Mouse (Mus musculus): ENCODE measurements at regions not wholly inside any gene's neighbourhood (a gene's known extent, or its start where the extent isn't known, plus 50 kb on each side); places are given as distances from the start of the nearest gene placed in this dataset.
A peak's percentile ranks its signal among the peaks of the same experiment; 100 is the strongest.

GRCm38 (mm10) chr16:93202591-93202990 lies 376.6 kb upstream of the Runx1 start:
- no peak for TF ChIP-seq CTCF (IDR thresholded peaks at IDR 0.05; ENCODE audit: low read depth)
- no peak for ATAC-seq (replicated peaks; ENCODE audit: low FRiP score, low read depth)

GRCm38 (mm10) chr16:93197300-93197699 lies 371.4 kb upstream of the Runx1 start:
- no peaks in the 10 kb centered on the region for H3K4me1 ChIP-seq (replicated peaks; ENCODE audit: insufficient read depth, low read length)
- H3K9me3 ChIP-seq (replicated peaks; ENCODE audit: low read length), result no peaks in the 10 kb centered on the region
- no peak overlapping the region for H3K27ac ChIP-seq
- ATAC-seq (replicated peaks; ENCODE audit: low FRiP score, low read depth) (no peak), DNase-seq (ENCODE audit: low spot score) (no peak)
- H3K4me2 ChIP-seq (ENCODE audit: low read length), result no peak overlapping the region
- H3K27me3 ChIP-seq (ENCODE audit: insufficient read depth, low read length), result no peaks in the 10 kb centered on the region
- TF ChIP-seq CTCF (IDR thresholded peaks at IDR 0.05; ENCODE audit: low read depth), result no peak
- no peak overlapping the region for H3K9ac ChIP-seq (ENCODE audit: low read depth, low read length)
- 81% methylated on average over 8 of the region's 8 CpGs for WGBS
- H3K4me3 ChIP-seq (replicated peaks; ENCODE audit: low read depth, low read length), result no peak overlapping the region
- no peaks in the 10 kb centered on the region for H3K36me3 ChIP-seq (ENCODE audit: insufficient read depth, low read length)

More at GRCm38 (mm10) chr16:93202591-93202990, 376.6 kb upstream of the Runx1 start:
- H3K4me3 ChIP-seq (replicated peaks; ENCODE audit: low read depth, low read length), result no peak overlapping the region
- no peak overlapping the region for H3K27ac ChIP-seq
- H3K27me3 ChIP-seq (ENCODE audit: insufficient read depth, low read length), result 0 out of 2 replicates have a peak, but pooled peaks cover 3% of the 10 kb centered on the region
- no peaks in the 10 kb centered on the region for H3K9me3 ChIP-seq (replicated peaks; ENCODE audit: low read length)
- H3K4me1 ChIP-seq (replicated peaks; ENCODE audit: insufficient read depth, low read length), result no peaks in the 10 kb centered on the region
- no peak overlapping the region for H3K9ac ChIP-seq (ENCODE audit: low read depth, low read length)
- H3K36me3 ChIP-seq (ENCODE audit: insufficient read depth, low read length), result no peaks in the 10 kb centered on the region
- H3K4me2 ChIP-seq (ENCODE audit: low read length), result no peak overlapping the region
- DNase-seq (ENCODE audit: low spot score), result no peak

- H3K9me3 ChIP-seq (replicated peaks; ENCODE audit: low read length), result no peaks in the 10 kb centered on the region
- H3K27ac ChIP-seq, result no peak overlapping the region
- no peak overlapping the region for H3K4me3 ChIP-seq (replicated peaks; ENCODE audit: low read depth, low read length)
- H3K4me2 ChIP-seq (ENCODE audit: low read length), result no peak overlapping the region
- no peak overlapping the region for H3K9ac ChIP-seq (ENCODE audit: low read depth, low read length)
- DNase-seq (ENCODE audit: low spot score) (no peak), ATAC-seq (replicated peaks; ENCODE audit: low FRiP score, low read depth) (no peak)
- 72% methylated on average over 7 of the region's 7 CpGs for WGBS
- no peaks in the 10 kb centered on the region for H3K4me1 ChIP-seq (replicated peaks; ENCODE audit: insufficient read depth, low read length)
- TF ChIP-seq CTCF (IDR thresholded peaks at IDR 0.05; ENCODE audit: low read depth), result no peak
- H3K27me3 ChIP-seq (ENCODE audit: insufficient read depth, low read length), result no peaks in the 10 kb centered on the region
- no peaks in the 10 kb centered on the region for H3K36me3 ChIP-seq (ENCODE audit: insufficient read depth, low read length)
Measured at GRCm38 (mm10) chr16:93193921-93194481, 368.1 kb upstream of the Runx1 start.

GRCm38 (mm10) chr16:93193263-93193662 lies 367.3 kb upstream of the Runx1 start:
- no peak for TF ChIP-seq CTCF (IDR thresholded peaks at IDR 0.05; ENCODE audit: low read depth)
- Histone ChIP-seq H3K4me3 (replicated peaks; ENCODE audit: low read depth, low read length) (no peak overlapping the region), H3K36me3 (ENCODE audit: insufficient read depth, low read length) (no peaks in the 10 kb centered on the region), H3K4me2 (ENCODE audit: low read length) (no peak overlapping the region), H3K27ac (no peak overlapping the region), H3K27me3 (ENCODE audit: insufficient read depth, low read length) (no peaks in the 10 kb centered on the region), H3K9ac (ENCODE audit: low read depth, low read length) (no peak overlapping the region), H3K9me3 (replicated peaks; ENCODE audit: low read length) (no peaks in the 10 kb centered on the region), H3K4me1 (replicated peaks; ENCODE audit: insufficient read depth, low read length) (no peaks in the 10 kb centered on the region)
- ATAC-seq (replicated peaks; ENCODE audit: low FRiP score, low read depth) (no peak), DNase-seq (ENCODE audit: low spot score) (peak; percentile 19)
- WGBS, result 76% methylated on average over 6 of the region's 6 CpGs

GRCm38 (mm10) chr16:93192651-93193173 lies 366.8 kb upstream of the Runx1 start:
- Histone ChIP-seq H3K4me3 (replicated peaks; ENCODE audit: low read depth, low read length) (no peak overlapping the region), H3K9me3 (replicated peaks; ENCODE audit: low read length) (no peaks in the 10 kb centered on the region), H3K4me1 (replicated peaks; ENCODE audit: insufficient read depth, low read length) (no peaks in the 10 kb centered on the region), H3K4me2 (ENCODE audit: low read length) (no peak overlapping the region), H3K27ac (no peak overlapping the region), H3K9ac (ENCODE audit: low read depth, low read length) (no peak overlapping the region), H3K36me3 (ENCODE audit: insufficient read depth, low read length) (no peaks in the 10 kb centered on the region), H3K27me3 (ENCODE audit: insufficient read depth, low read length) (no peaks in the 10 kb centered on the region)
- no peak for DNase-seq (ENCODE audit: low spot score)
- ATAC-seq (replicated peaks; ENCODE audit: low FRiP score, low read depth), result no peak
- no peak for TF ChIP-seq CTCF (IDR thresholded peaks at IDR 0.05; ENCODE audit: low read depth)
- WGBS, result 79% methylated on average over 9 of the region's 9 CpGs

GRCm38 (mm10) chr16:93191174-93191573 lies 365.2 kb upstream of the Runx1 start:
- no peak for TF ChIP-seq CTCF (IDR thresholded peaks at IDR 0.05; ENCODE audit: low read depth)

GRCm38 (mm10) chr16:93190301-93190700 lies 364.4 kb upstream of the Runx1 start:
- H3K4me3 ChIP-seq (replicated peaks; ENCODE audit: low read depth, low read length), result no peak overlapping the region
- no peaks in the 10 kb centered on the region for H3K9me3 ChIP-seq (replicated peaks; ENCODE audit: low read length)
- 57% methylated on average over 3 of the region's 3 CpGs for WGBS
- DNase-seq (ENCODE audit: low spot score) (peak; percentile 64), ATAC-seq (replicated peaks; ENCODE audit: low FRiP score, low read depth) (no peak)
- no peaks in the 10 kb centered on the region for H3K4me1 ChIP-seq (replicated peaks; ENCODE audit: insufficient read depth, low read length)
- no peak overlapping the region for H3K4me2 ChIP-seq (ENCODE audit: low read length)
- no peak for TF ChIP-seq CTCF (IDR thresholded peaks at IDR 0.05; ENCODE audit: low read depth)
- no peak overlapping the region for H3K9ac ChIP-seq (ENCODE audit: low read depth, low read length)
- no peak overlapping the region for H3K27ac ChIP-seq
- H3K36me3 ChIP-seq (ENCODE audit: insufficient read depth, low read length), result no peaks in the 10 kb centered on the region
- no peaks in the 10 kb centered on the region for H3K27me3 ChIP-seq (ENCODE audit: insufficient read depth, low read length)

More at GRCm38 (mm10) chr16:93191174-93191573, 365.2 kb upstream of the Runx1 start:
- no peak overlapping the region for H3K9ac ChIP-seq (ENCODE audit: low read depth, low read length)
- ATAC-seq (replicated peaks; ENCODE audit: low FRiP score, low read depth), result no peak
- DNase-seq (ENCODE audit: low spot score), result no peak
- H3K36me3 ChIP-seq (ENCODE audit: insufficient read depth, low read length), result no peaks in the 10 kb centered on the region
- H3K27ac ChIP-seq, result no peak overlapping the region
- H3K4me2 ChIP-seq (ENCODE audit: low read length), result no peak overlapping the region
- 80% methylated on average over 5 of the region's 5 CpGs for WGBS
- H3K4me3 ChIP-seq (replicated peaks; ENCODE audit: low read depth, low read length), result no peak overlapping the region
- no peaks in the 10 kb centered on the region for H3K27me3 ChIP-seq (ENCODE audit: insufficient read depth, low read length)
- no peaks in the 10 kb centered on the region for H3K9me3 ChIP-seq (replicated peaks; ENCODE audit: low read length)
- no peaks in the 10 kb centered on the region for H3K4me1 ChIP-seq (replicated peaks; ENCODE audit: insufficient read depth, low read length)

All from kidney, postnatal 0 days (tissue).